Mouse (Mus musculus): Measurements from ENCODE around the gene Map4k4. TPM values are rescaled to one million over a fixed set of nuclear protein-coding genes. Genes with fewer than 3 reads are reported as not detected.

Gene Map4k4
- total RNA-seq, 2 experiments from 2014 or later = 103 to 130 TPM

DNA sequence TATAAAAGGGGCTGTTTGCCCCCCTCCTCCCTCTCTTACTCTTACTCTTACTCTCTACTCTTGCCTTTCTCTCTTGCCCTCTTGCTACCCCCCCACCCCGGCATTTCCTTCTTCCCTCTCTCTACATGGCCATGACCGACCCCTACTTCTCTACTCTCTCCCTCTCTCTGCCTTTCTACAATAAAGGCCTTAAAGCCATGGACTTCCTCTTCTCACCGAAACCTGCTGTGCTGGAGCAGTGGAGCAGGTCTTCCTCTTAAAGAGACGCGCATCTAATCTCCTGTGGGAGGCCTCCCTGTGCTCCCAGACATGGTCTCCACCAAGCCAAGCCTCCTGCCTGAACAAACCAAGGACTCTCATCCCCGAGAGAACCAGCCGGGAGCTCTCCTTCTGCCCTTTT is 154.3 kb downstream of the Map4k4 start:
- no peak for DNase-seq (ENCODE audit: low spot score in 2 of 2)
- intact Hi-C loops (cut with DNase I) = no loop called here

DNA sequence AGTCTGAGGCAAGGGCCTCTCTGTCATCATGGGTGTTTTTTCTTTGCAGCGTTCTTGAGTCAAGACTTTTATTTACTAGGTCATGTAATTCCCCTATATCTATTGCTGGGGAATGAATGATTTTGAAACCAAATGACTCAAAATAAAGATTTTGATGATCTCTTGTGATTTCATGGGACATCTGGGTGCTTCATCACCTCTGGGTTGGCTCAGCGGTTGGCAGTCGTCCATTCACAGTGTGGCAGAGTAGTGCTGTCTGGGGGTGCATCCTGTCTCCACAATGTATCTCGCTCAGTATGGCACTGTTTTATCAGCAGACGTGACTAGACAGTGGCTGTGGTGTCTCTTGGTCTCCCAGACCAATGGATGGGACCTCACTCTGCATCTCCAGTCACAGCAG is 155.2 kb downstream of the Map4k4 start:
- intact Hi-C loops (cut with DNase I) = no loop called here
- no peak for DNase-seq (ENCODE audit: low spot score in 2 of 2)

DNA sequence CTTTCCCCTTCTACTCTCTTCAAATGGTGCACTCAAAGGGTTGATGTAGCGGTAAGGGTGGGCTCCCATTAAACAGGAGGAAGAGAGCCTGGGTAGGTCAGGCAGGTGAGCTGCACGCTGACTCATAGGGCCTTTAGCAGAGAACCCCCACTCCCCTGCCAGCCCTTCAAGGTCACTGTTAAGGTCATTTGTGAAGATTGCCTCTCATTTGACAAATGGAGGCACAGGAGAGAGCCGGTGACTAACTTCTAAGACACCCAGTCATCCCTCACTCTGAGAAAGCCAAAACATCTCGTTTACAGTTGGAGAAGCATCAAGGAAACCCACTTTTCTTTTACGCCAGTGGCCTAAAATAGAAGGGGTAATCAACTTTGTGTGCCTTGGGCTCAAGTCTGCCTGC is 156.6 kb downstream of the Map4k4 start:
- intact Hi-C loops (cut with DNase I) = no loop called here
- no peak for DNase-seq (ENCODE audit: low spot score in 2 of 2)

DNA sequence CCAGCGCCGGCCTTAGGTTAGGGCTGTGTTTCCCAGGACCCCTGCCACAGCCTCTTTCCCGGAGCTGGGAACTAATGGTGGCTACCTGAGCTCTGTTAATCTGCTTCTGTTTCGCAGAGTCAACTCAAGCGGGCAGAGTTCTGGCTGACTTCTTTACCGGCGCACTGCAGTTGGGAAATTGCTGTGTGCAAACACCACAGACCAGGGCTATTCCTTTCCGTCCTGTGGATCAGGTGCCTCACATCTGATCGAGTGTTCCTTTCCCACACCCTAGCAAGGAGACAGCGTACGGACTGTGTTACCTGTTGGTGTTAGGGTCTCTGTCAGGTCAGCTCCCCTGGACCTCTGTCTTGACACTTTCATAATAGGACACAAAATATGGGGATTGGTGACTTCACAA is 157.3 kb downstream of the Map4k4 start:
- intact Hi-C loops (cut with DNase I) = no loop called here
- no peak for DNase-seq (ENCODE audit: low spot score in 2 of 2)

DNA sequence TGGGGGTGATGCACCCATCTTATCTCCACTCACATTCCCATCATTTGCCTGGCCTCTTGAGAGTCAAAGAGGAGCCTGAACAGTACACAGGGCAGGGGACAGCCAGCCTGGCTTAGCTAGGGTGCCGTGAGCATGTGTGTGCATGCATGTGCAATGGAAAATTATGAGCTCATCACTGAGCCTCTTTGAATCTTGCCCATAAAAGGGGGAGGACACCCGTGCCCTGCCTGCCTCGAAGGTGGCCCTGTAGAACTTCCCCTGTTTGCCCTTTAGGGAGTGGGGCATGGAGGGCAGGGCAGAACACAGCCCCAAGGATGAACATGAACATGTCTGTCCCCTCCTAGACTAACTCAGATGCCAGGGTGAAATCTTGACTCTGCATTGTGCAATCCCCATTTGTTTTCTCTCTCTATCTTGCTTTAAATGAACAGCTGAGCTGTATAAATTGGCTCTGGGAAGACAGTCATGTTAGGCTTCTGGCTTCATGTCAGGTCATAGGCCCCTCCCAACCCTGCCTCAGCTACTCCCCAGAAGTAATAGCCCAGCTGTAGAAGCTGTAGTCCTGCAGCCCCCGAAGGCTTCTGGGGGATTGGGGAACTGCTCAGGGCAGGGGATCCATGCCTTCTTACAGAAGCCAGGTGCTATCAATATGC is 158.5 kb downstream of the Map4k4 start:
- DNase-seq (ENCODE audit: low spot score in 2 of 2) = no peak
- intact Hi-C loops (cut with DNase I) = no loop called here

DNA sequence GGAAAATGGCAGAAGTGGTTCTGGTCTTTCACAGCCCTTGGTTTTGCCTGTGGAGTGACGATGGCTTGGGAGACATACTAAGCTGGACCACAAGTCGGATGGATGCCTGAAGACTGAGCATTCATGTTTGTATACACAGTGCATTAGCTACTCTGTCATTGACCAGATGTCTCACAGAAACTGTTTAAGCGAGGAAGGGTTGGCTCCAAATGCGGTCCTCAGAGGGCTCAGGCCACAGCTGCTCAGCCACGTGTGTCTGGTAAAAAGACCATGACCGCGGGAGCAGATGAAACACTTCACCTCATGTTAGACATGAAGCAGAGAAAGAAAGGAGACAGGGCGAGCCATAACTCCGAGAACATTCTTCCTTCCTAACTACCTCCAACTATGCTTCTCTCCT is 160.6 kb downstream of the Map4k4 start:
- intact Hi-C loops (cut with DNase I) = no loop called here
- DNase-seq (ENCODE audit: low spot score in 2 of 2) = no peak

DNA sequence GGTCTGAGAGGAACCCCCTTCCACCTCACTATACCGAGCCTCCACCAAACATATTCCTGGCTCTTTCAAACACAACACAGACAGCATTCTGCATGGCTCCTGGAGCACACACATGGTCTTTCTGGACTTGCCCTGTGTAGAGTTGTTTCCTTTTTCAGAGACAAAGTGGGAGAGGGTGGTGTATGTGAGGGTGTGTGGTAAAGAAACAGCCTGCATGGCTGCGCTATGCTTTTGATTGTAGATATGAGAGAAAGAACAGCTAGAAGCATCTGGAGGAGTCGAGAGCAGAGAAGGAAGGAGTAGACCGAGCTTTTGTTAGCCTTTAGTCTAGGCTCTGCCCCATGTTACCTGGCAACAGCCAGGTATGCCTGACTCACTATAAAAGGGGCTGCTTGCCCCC is 162.7 kb downstream of the Map4k4 start:
- no peak for DNase-seq (ENCODE audit: low spot score in 2 of 2)
- intact Hi-C loops (cut with DNase I) = no loop called here

DNA sequence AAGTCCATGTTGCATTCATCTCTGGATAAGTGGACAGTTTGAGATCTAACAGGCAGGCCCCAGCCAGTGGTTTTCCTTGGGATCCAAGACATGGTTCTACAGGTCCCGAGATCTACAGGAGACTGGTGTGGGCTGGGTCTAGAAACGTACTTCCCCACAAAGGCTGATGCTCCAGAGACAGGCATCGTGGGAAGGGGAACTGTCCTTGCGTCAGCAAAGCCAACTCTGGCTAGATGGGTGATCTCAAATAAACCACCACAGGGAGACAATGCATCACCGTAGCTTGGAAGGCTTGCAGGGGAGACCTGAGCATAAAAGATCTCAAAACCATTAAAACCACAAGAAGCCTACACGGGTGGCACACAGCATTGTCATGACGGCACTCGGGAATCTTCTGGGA is 163.8 kb downstream of the Map4k4 start:
- DNase-seq (ENCODE audit: low spot score in 2 of 2) = no peak
- intact Hi-C loops (cut with DNase I) = no loop called here

DNA sequence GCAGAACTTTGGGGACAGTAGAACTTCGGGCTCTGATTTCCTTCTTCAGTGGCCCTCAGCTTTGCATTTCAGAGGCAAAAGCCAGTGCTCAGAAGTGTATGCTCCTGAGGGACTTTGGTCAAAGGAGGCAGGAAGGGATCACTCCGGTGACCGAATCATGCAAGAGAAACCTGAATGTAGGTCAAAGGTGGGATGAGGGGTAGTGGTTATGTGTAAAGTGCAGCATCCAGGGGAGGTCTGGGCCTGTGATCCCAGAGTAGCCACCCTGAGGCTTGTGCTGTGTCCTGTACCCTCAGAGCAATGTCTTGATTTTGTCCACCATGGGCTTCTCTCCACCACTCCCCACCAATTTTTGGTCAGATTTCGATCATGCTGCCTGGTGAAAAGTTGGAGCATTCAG is 171.8 kb downstream of the Map4k4 start:
- no peak for DNase-seq (ENCODE audit: low spot score in 2 of 2)
- intact Hi-C loops (cut with DNase I) = no loop called here

DNA sequence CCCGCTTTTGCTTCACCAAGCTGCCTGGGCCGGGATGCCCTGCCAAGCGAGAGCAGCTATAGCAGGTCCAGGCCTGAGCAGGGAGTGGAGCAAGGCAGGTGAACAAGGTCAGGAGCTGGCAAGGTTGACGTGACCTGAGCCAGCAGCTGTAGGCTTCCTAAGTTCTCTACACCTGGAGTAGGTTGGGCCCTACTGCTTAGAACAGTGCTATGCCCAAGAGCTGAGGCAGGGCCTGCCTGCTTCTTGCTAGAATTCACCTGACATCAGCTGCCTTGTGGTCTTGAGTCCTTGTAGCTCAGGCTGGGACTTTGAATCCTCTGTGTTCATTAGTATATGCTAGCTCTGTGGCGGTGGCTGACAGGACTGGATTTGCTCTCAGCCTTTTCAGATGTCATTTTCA is 173.1 kb downstream of the Map4k4 start, which contains the start of gene Il1r2:
Gene Il1r2, plus strand, starts transcription at position 301 of the 400 bp plus-strand sequence.
- DNase-seq (ENCODE audit: low spot score in 2 of 2) = no peak
- intact Hi-C loops (cut with DNase I) = no loop called here

Other genes with a start within 250 kb of the Map4k4 start
- gene Creg2, start 249.4 kb upstream of the Map4k4 start, total RNA-seq (2021) = 10 to 100 TPM; 83.7 to 91.5 TPM
- gene Rfx8, start 179.9 kb upstream of the Map4k4 start, total RNA-seq (2021) = under 1 TPM in 1 of 2 experiments, not detected in 1; 0.32 TPM
- not detected for gene Gm3646, start 95.6 kb upstream of the Map4k4 start, total RNA-seq (2021)
- not detected for gene Il1r2, start 173.2 kb downstream of the Map4k4 start, total RNA-seq (2021)

All from left cerebral cortex, postnatal 36 days (tissue).